Mouse (Mus musculus): ENCODE measurements around the gene Vmn1r88.

- no peak for TF ChIP-seq MAFK (IDR thresholded peaks at IDR 0.05; ENCODE audit: insufficient replicate concordance, low read length)
- no peak for TF ChIP-seq POLR2A (IDR thresholded peaks at IDR 0.05; ENCODE audit: low read depth, low read length)
- TF ChIP-seq POLR2AphosphoS2 (IDR thresholded peaks at IDR 0.05; ENCODE audit: low read depth, low read length), result no peak
- no peak for TF ChIP-seq CTCF (conservative IDR thresholded peaks at IDR 0.05 in 1 of 2, IDR thresholded peaks at IDR 0.05 in 1 of 2; ENCODE audit: low read depth in 2 of 2, low read length in 2 of 2)
- no peak for TF ChIP-seq MYC (IDR thresholded peaks at IDR 0.05; ENCODE audit: low read depth, low read length)
- TF ChIP-seq EP300 (IDR thresholded peaks at IDR 0.05; ENCODE audit: low read length), result no peak
- TF ChIP-seq JUND (conservative IDR thresholded peaks at IDR 0.05; ENCODE audit: low read depth, low read length), result no peak
- TF ChIP-seq ZNF384 (IDR thresholded peaks at IDR 0.05; ENCODE audit: low read depth, low read length), result no peak
- no peak for TF ChIP-seq ETS1 (conservative IDR thresholded peaks at IDR 0.05; ENCODE audit: low read depth, low read length)
- TF ChIP-seq IRF4 (IDR thresholded peaks at IDR 0.05; ENCODE audit: low read depth, low read length), result no peak
- no peak for TF ChIP-seq MAX (IDR thresholded peaks at IDR 0.05; ENCODE audit: low read length)
- TF ChIP-seq TBP (conservative IDR thresholded peaks at IDR 0.05; ENCODE audit: low read depth, low read length), result no peak
Measured at GRCm38 (mm10) chr7:13159268-13159667, at the start of gene Vmn1r88.
